Mouse (Mus musculus) embryonic facial prominence, embryonic 10.5 days (tissue): ENCODE data around the gene Cyb5d2. TPM values are rescaled to one million over a fixed set of nuclear protein-coding genes. Genes with fewer than 3 reads are reported as not detected.

Source experiments
- DNase-seq: peaks from one replicate; pipeline ENCODE4 v3.0.0-alpha.2; 2017; ENCODE audit warnings: low spot score
- H3K27ac ChIP-seq: fragments of 300-500 bp; sonication (generic); replicated peaks from 2 replicates; pipeline ENCODE4 v1.5.1; 2016; ENCODE audit warnings: mild to moderate bottlenecking
- H3K27me3 ChIP-seq: fragments of 300-500 bp; sonication (generic); replicated peaks from 2 replicates; pipeline ENCODE4 v1.6.1; 2016; ENCODE audit warnings: low read depth, mild to moderate bottlenecking; ENCODE audit not compliant: poor library complexity, severe bottlenecking
- H3K36me3 ChIP-seq: fragments of 300-500 bp; sonication (generic); replicated peaks from 2 replicates; pipeline ENCODE4 v1.6.1; 2016; ENCODE audit warnings: mild to moderate bottlenecking, moderate library complexity
- H3K4me1 ChIP-seq: fragments of 300-500 bp; sonication (generic); 2 replicates; pipeline ENCODE4 v1.6.1; 2016
- H3K4me3 ChIP-seq: fragments of 300-500 bp; sonication (generic); 2 replicates; pipeline ENCODE4 v1.5.1; 2016; ENCODE audit warnings: mild to moderate bottlenecking, moderate library complexity
- H3K9me3 ChIP-seq: fragments of 300-500 bp; sonication (generic); 2 replicates; pipeline ENCODE4 v1.6.1; 2016; ENCODE audit warnings: mild to moderate bottlenecking
- WGBS: fragments of 180-500 bp; shearing (Covaris S2); methylation state at CpG from one replicate; pipeline ENCODE4 v1.1.7; 2016; 5-methylcytosine and 5-hydroxymethylcytosine counted together
- polyA plus RNA-seq: library from polyadenylated mRNA; unstranded; fragments of >200 nt; fragmentation: Nextera tagmentation; extraction: Ambion mirVana; gene quantifications from 2 replicates; pipeline ENCODE4 v1.2.1, GENCODE M21; 2016

Cyb5d2 gene
- polyA plus RNA-seq, result 3.9 and 4.5 TPM in 2 replicates

DNA sequence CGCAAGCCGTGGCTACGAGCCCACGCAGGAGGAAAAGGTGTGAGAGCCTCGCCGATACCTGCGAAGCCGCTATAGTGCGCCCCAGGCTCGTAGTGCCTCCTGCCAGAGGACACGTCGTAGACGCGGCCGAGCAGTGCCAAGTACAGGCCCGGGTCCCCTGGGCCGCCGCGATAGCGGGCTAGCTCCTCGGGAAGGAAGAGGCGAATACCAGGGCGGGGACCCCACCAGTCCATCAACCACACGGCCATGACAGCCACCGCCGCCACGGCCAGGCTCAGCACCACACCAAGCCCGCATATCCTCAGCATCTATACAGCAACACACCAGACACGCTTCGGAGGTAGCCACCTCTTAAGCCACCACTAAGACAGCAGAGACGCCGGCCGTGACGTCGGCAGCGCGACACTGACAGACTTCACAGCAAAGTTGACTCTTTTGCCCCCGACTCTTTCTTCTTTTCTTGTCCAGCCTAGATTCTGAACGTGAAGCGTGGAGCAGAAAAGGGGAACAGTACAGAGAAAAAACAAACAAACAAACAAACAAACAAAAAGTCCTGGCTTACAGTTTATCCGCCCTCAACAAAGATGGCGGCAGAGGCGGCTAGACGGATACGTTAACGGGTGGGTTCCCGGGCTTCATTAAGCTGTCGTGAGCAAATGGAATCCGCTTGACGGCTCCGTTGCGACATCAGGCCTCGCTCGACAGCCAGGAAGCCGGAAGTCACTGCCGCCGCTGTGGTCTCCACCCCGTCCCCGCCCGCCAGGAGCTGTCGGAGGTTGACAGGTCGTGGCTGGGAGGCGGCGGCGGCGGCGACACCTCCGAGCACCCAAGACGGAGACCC lies at the start of gene Cyb5d2, which contains the start of gene Zzef1:
Gene Cyb5d2 (minus strand): TSS at position 688 of the 841 bp plus-strand sequence.
Gene Zzef1 (plus strand): TSS at position 772 of the 841 bp plus-strand sequence.
- H3K36me3 ChIP-seq, result no peaks in the 10 kb centered on the region
- WGBS, result under 1% methylated on average over 69 of the region's 69 CpGs
- no peaks in the 10 kb centered on the region for H3K9me3 ChIP-seq
- peaks cover 17% of the 10 kb centered on the region for H3K4me1 ChIP-seq
- H3K27ac ChIP-seq, result peak within 1 kb of the TSS; percentile 91
- no peaks in the 10 kb centered on the region for H3K27me3 ChIP-seq
- H3K4me3 ChIP-seq, result peak within 1 kb of the TSS; percentile 99
- peak; percentile 94 for DNase-seq

DNA sequence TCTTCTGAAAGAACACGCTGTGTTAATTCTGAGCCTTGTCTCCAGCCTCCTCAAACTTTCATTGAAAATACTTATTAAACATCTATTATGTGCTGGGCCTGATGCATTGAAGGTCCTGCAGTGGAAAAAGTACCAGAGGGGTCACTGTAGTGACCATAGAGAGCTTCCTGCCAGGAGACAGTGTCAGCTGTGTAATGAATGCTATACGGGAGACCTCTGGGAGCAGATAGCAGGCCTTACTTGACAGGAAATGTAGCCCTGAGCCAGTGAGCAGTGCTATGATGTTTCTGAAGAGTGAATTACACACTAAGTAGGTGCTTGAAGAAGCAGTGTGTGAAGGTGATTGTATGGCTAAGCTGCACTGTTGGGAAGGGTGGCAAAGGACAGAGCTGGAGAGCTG lies 49.6 kb upstream of the Cyb5d2 start:
- no peak for DNase-seq
- H3K4me1 ChIP-seq, result no peaks in the 10 kb centered on the region

DNA sequence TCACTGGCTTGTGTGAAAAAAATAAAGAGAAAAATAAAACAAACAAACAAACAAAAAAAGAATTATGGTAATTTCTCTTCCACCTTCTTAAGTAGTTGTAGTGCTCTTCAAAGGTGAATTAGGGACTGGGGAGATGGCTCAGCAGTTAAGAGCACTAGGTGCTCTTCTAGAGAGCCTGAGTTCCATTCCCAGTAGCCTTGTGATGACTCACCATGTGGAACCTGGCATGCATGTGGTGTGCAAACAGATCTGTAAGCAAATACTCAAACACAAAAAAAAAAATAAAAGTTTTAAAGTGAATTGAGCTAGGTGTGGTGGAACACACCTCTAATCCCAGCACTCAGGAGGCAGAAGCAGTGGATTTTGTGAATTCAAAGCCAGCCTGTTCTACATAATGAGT lies 47.6 kb upstream of the Cyb5d2 start:
- no peaks in the 10 kb centered on the region for H3K27me3 ChIP-seq
- H3K4me3 ChIP-seq, result no peak overlapping the region
- H3K4me1 ChIP-seq, result no peaks in the 10 kb centered on the region
- DNase-seq, result no peak
- H3K36me3 ChIP-seq, result peaks cover 35% of the 10 kb centered on the region
- no peak overlapping the region for H3K27ac ChIP-seq
- H3K9me3 ChIP-seq, result no peaks in the 10 kb centered on the region

More for the DNA sequence above, 49.6 kb upstream of the Cyb5d2 start:
- H3K27ac ChIP-seq, result no peak overlapping the region
- 89% methylated on average over 2 of the region's 2 CpGs for WGBS
- no peaks in the 10 kb centered on the region for H3K9me3 ChIP-seq
- H3K27me3 ChIP-seq, result no peaks in the 10 kb centered on the region
- H3K36me3 ChIP-seq, result peaks cover 45% of the 10 kb centered on the region
- no peak overlapping the region for H3K4me3 ChIP-seq

- Histone ChIP-seq H3K9me3 (no peaks in the 10 kb centered on the region), H3K27me3 (no peaks in the 10 kb centered on the region), H3K4me1 (no peaks in the 10 kb centered on the region), H3K27ac (no peak overlapping the region), H3K36me3 (peaks cover 28% of the 10 kb centered on the region), H3K4me3 (no peak overlapping the region)
- no peak for DNase-seq
- WGBS, result 85% methylated on average over 3 of the region's 3 CpGs
These were observed 46.8 kb upstream of the Cyb5d2 start for GRCm38 (mm10) chr11:72842731-72843130.

- no peaks in the 10 kb centered on the region for H3K9me3 ChIP-seq
- no peak overlapping the region for H3K27ac ChIP-seq
- DNase-seq, result no peak
- H3K4me1 ChIP-seq, result no peaks in the 10 kb centered on the region
- WGBS, result 89% methylated on average over 3 of the region's 3 CpGs
- no peaks in the 10 kb centered on the region for H3K27me3 ChIP-seq
- H3K4me3 ChIP-seq, result no peak overlapping the region
- peaks cover 67% of the 10 kb centered on the region for H3K36me3 ChIP-seq
These were observed 33.9 kb upstream of the Cyb5d2 start for GRCm38 (mm10) chr11:72829869-72830268.

GRCm38 (mm10) chr11:72821041-72821440 lies 25.1 kb upstream of the Cyb5d2 start:
- no peaks in the 10 kb centered on the region for H3K9me3 ChIP-seq
- no peaks in the 10 kb centered on the region for H3K4me1 ChIP-seq
- H3K27ac ChIP-seq, result no peak overlapping the region
- WGBS, result 92% methylated on average over 7 of the region's 7 CpGs
- H3K4me3 ChIP-seq, result no peak overlapping the region
- peaks cover 46% of the 10 kb centered on the region for H3K36me3 ChIP-seq
- no peak for DNase-seq
- no peaks in the 10 kb centered on the region for H3K27me3 ChIP-seq

DNA sequence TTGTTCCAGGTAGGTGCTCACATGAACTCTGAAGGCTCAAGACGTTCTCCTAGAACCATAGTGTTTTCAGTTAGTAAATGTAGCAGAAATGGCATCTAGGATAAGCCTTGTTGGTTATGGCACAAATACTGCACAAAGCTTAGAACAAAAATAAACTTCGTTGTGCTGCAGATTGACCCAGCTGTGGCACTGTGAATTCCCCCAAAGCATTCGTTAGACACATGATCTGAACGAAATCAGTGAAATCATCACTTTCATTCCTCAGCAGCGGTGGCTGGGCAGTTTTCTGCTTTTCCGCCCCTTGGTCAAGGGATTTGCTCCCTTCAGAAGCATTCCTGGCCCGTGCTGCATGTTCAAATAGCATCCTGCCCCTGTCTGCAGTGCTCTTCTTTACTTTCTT lies 22.1 kb upstream of the Cyb5d2 start:
- DNase-seq, result no peak
- Histone ChIP-seq H3K4me1 (no peaks in the 10 kb centered on the region), H3K27ac (no peak overlapping the region), H3K4me3 (no peak overlapping the region), H3K36me3 (peaks cover 27% of the 10 kb centered on the region), H3K27me3 (no peaks in the 10 kb centered on the region), H3K9me3 (no peaks in the 10 kb centered on the region)
- WGBS, result 88% methylated on average over 7 of the region's 7 CpGs

- Histone ChIP-seq H3K9me3 (no peaks in the 10 kb centered on the region), H3K27me3 (no peaks in the 10 kb centered on the region), H3K36me3 (peaks cover 17% of the 10 kb centered on the region), H3K27ac (no peak overlapping the region), H3K4me3 (no peak overlapping the region), H3K4me1 (no peaks in the 10 kb centered on the region)
- WGBS, result 89% methylated on average over 1 of the region's 1 CpGs
- DNase-seq, result no peak
These were observed 20.9 kb upstream of the Cyb5d2 start for GRCm38 (mm10) chr11:72816859-72817258.

DNA sequence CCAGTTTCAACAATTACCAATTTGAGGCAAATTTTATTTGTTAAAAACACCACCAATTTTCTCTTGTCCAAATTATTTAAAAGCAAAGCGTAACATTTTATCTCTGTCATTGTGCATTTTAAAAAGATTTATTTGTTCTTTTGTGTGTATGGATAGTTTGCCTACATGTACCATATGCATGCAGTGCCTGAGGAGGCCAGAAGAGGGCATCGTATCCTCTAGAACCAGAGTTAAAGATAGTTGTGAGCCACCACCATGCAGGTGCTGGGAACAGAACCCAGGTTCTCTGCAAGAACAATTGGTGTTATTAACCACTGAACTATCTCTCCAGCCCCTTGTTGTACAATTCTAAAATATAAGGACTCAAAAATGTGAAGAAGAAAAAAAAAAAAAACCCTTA lies 18.2 kb upstream of the Cyb5d2 start:
- H3K4me3 ChIP-seq, result no peak overlapping the region
- H3K36me3 ChIP-seq, result peaks cover under 1% of the 10 kb centered on the region
- no peaks in the 10 kb centered on the region for H3K9me3 ChIP-seq
- WGBS, result 80% methylated on average over 2 of the region's 2 CpGs
- H3K4me1 ChIP-seq, result no peaks in the 10 kb centered on the region
- no peak overlapping the region for H3K27ac ChIP-seq
- no peaks in the 10 kb centered on the region for H3K27me3 ChIP-seq
- DNase-seq, result no peak

- no peaks in the 10 kb centered on the region for H3K36me3 ChIP-seq
- H3K9me3 ChIP-seq, result no peaks in the 10 kb centered on the region
- H3K4me1 ChIP-seq, result no peaks in the 10 kb centered on the region
- H3K27me3 ChIP-seq, result no peaks in the 10 kb centered on the region
- no peak overlapping the region for H3K4me3 ChIP-seq
- WGBS, result 88% methylated on average over 5 of the region's 5 CpGs
- no peak overlapping the region for H3K27ac ChIP-seq
- DNase-seq, result no peak
These were observed 17.7 kb upstream of the Cyb5d2 start for GRCm38 (mm10) chr11:72813687-72814086.

DNA sequence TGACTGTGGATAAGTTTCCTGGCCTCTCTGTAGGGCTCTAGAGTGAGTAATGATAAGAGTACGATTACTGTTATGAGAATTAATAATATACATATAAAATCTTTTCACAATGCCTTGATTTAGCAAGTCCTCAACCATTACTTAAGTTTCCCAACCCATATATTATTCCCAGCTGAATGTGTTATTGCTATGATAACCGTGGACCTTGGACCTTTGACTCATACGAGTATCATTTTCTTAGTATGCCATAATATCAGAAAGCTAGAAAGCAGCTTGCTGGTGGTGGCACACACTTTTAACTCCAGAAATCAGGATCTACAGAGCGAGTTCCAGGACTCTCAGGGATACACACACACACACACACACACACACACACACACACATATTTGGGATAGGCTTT lies 12.1 kb upstream of the Cyb5d2 start:
- Histone ChIP-seq H3K27ac (no peak overlapping the region), H3K9me3 (no peaks in the 10 kb centered on the region), H3K4me1 (no peaks in the 10 kb centered on the region), H3K27me3 (no peaks in the 10 kb centered on the region), H3K36me3 (no peaks in the 10 kb centered on the region), H3K4me3 (no peak overlapping the region)
- DNase-seq, result no peak
- 85% methylated on average over 4 of the region's 4 CpGs for WGBS

GRCm38 (mm10) chr11:72806556-72806955 lies 10.6 kb upstream of the Cyb5d2 start:
- Histone ChIP-seq H3K36me3 (no peaks in the 10 kb centered on the region), H3K9me3 (no peaks in the 10 kb centered on the region), H3K27ac (no peak overlapping the region), H3K4me1 (no peaks in the 10 kb centered on the region), H3K4me3 (no peak overlapping the region), H3K27me3 (no peaks in the 10 kb centered on the region)
- no peak for DNase-seq
- WGBS, result 70% methylated on average over 2 of the region's 2 CpGs

- DNase-seq, result no peak
- Histone ChIP-seq H3K9me3 (no peaks in the 10 kb centered on the region), H3K4me1 (no peaks in the 10 kb centered on the region), H3K27ac (no peak overlapping the region), H3K27me3 (no peaks in the 10 kb centered on the region), H3K4me3 (no peak overlapping the region), H3K36me3 (no peaks in the 10 kb centered on the region)
- 89% methylated on average over 3 of the region's 3 CpGs for WGBS
These were observed 9.3 kb upstream of the Cyb5d2 start for GRCm38 (mm10) chr11:72805232-72805631.
